Mouse (Mus musculus): ENCODE measurements at regions not wholly inside any gene's neighbourhood (a gene's known extent, or its start where the extent isn't known, plus 50 kb on each side); places are given as distances from the start of the nearest gene placed in this dataset.
A peak's percentile ranks its signal among the peaks of the same experiment; 100 is the strongest.

DNA sequence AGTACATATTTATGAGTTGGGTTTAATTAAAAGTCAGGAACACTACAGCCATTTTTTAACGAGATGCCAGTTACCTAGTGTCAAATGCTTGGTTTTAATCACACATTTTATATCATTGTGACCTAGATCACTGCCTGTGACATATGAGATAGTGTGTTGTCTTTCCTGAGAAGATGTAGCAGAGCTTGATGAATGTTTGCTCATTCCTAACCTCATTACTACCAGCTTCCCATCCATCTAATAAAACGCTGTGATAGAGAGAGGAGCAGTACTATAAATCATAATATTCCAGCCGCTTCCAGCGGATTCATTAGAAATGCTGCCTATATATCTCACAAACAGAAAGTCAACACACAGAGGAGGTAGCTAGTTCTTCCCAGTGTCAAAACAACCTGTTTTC lies 163.6 kb downstream of the Aldoart1 start:
- ATAC-seq (ENCODE audit: low read depth) = peak; percentile 44
- no peaks in the 10 kb centered on the region for H3K9me3 ChIP-seq (ENCODE audit: control insufficient read depth, low read length)
- no peaks in the 10 kb centered on the region for H3K4me1 ChIP-seq (ENCODE audit: control insufficient read depth, insufficient read depth, low read length)
- H3K27ac ChIP-seq (ENCODE audit: low read depth, low read length) = no peak overlapping the region
- H3K9ac ChIP-seq (replicated peaks; ENCODE audit: low read depth, low read length) = no peak overlapping the region
- no peaks in the 10 kb centered on the region for H3K36me3 ChIP-seq (ENCODE audit: control insufficient read depth, insufficient read depth, low read length)
- H3K4me2 ChIP-seq (ENCODE audit: low read depth, low read length) = no peak overlapping the region
- WGBS = 72% methylated on average over 4 of the region's 4 CpGs
- no peak overlapping the region for H3K4me3 ChIP-seq (ENCODE audit: low read depth, low read length)
- H3K27me3 ChIP-seq (ENCODE audit: control insufficient read depth, insufficient read depth, low read length) = no peaks in the 10 kb centered on the region

DNA sequence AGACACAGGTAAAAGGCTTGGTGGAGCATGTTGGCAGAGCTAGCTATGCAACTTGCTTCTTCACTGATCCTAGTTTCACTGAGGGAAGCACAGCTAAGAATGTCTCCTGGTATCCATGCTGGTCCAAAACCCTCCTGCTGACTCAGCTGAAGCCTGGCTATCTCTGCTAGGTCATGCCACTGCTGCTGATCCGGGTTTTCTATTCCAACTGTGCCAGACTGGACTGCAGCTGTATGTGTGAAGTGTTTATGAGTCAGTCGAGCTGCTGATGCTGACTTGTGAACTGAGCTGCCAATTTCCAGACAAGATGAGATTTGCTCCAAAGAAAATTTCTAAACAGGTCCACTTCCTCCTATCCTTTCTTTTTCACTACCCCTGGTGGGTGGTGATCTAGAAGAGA lies 178.4 kb downstream of the Aldoart1 start:
- no peak overlapping the region for H3K9ac ChIP-seq (replicated peaks; ENCODE audit: low read depth, low read length)
- ATAC-seq (ENCODE audit: low read depth) = no peak
- H3K4me2 ChIP-seq (ENCODE audit: low read depth, low read length) = no peak overlapping the region
- no peaks in the 10 kb centered on the region for H3K36me3 ChIP-seq (ENCODE audit: control insufficient read depth, insufficient read depth, low read length)
- no peaks in the 10 kb centered on the region for H3K27me3 ChIP-seq (ENCODE audit: control insufficient read depth, insufficient read depth, low read length)
- H3K4me3 ChIP-seq (ENCODE audit: low read depth, low read length) = no peak overlapping the region
- no peak overlapping the region for H3K27ac ChIP-seq (ENCODE audit: low read depth, low read length)
- WGBS = 81% methylated on average over 2 of the region's 2 CpGs
- H3K9me3 ChIP-seq (ENCODE audit: control insufficient read depth, low read length) = no peaks in the 10 kb centered on the region
- no peaks in the 10 kb centered on the region for H3K4me1 ChIP-seq (ENCODE audit: control insufficient read depth, insufficient read depth, low read length)

DNA sequence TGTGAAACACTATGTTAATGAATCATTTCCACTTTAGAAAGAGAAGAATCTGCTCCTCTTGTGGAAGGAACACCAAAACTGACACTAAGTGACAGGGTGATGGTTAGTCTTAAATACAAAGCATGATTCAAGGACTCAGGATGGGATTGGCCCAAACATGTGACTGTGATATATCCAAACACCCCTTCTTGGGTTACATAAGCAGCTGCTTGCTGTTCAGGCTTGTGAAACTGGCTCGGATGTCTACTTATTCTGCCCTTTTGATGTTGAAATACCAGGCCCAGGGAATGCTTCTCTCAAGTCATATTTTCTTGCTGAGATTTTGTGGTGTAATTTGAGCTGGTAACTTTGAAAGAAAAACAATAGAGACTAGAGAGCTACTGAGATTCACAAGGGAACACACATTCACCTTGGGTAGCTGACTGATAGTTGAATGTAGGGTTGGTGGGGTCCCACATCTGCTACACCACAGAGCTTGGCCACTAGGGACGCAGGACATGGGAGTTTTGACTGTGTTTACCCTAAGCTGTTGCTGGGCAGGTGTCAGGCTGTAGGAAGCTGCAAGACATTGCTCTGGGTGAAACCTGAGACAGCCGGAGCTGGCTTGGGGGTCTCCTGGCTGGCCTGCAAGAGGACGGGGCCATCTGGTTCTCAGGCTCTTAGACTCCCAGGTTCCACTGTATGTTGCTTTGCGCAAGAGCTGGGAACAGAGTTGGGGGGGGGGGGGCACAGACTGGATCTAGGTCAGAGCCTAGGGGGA lies 180.6 kb downstream of the Aldoart1 start:
- H3K27ac ChIP-seq (ENCODE audit: low read depth, low read length) = no peak overlapping the region
- no peaks in the 10 kb centered on the region for H3K4me1 ChIP-seq (ENCODE audit: control insufficient read depth, insufficient read depth, low read length)
- WGBS = 82% methylated on average over 5 of the region's 5 CpGs
- no peaks in the 10 kb centered on the region for H3K36me3 ChIP-seq (ENCODE audit: control insufficient read depth, insufficient read depth, low read length)
- H3K4me3 ChIP-seq (ENCODE audit: low read depth, low read length) = no peak overlapping the region
- H3K4me2 ChIP-seq (ENCODE audit: low read depth, low read length) = no peak overlapping the region
- ATAC-seq (ENCODE audit: low read depth) = no peak
- no peak overlapping the region for H3K9ac ChIP-seq (replicated peaks; ENCODE audit: low read depth, low read length)
- no peaks in the 10 kb centered on the region for H3K27me3 ChIP-seq (ENCODE audit: control insufficient read depth, insufficient read depth, low read length)
- H3K9me3 ChIP-seq (ENCODE audit: control insufficient read depth, low read length) = no peaks in the 10 kb centered on the region

DNA sequence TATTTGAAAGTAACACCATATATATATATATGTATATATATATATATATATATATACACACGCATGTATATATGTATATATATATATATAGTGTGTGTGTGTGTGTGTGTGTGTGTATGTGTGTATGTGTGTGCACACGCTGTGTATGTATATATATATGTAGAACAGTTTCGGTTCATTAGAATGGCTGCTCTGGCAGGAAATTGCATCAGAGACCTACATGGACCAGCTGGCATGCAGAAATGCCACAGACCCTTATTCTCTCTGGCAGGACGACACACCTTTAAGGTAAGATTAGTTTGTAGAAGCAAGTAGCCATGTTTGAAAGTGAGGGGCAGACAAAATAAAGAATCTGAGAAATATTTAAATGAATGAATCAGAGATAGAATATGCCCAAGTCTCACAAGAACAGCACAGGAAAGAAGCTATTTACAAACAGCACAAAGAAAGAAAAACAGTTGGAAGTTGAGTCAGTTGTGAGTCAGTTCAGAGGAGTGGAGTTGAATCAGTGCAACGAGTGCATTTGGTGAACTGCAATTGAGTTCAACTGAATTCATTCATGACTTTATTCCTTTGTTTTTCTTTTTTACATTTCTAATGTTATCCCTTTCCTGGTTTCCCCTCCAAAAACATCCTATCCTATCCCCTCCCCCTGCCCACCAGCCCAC lies 182.5 kb downstream of the Aldoart1 start:
- Histone ChIP-seq H3K4me1 (ENCODE audit: control insufficient read depth, insufficient read depth, low read length) (no peaks in the 10 kb centered on the region), H3K9me3 (ENCODE audit: control insufficient read depth, low read length) (no peaks in the 10 kb centered on the region), H3K4me3 (ENCODE audit: low read depth, low read length) (no peak overlapping the region), H3K36me3 (ENCODE audit: control insufficient read depth, insufficient read depth, low read length) (no peaks in the 10 kb centered on the region), H3K4me2 (ENCODE audit: low read depth, low read length) (no peak overlapping the region), H3K9ac (replicated peaks; ENCODE audit: low read depth, low read length) (no peak overlapping the region), H3K27ac (ENCODE audit: low read depth, low read length) (no peak overlapping the region), H3K27me3 (ENCODE audit: control insufficient read depth, insufficient read depth, low read length) (no peaks in the 10 kb centered on the region)
- WGBS = 91% methylated on average over 5 of the region's 5 CpGs
- no peak for ATAC-seq (ENCODE audit: low read depth)

DNA sequence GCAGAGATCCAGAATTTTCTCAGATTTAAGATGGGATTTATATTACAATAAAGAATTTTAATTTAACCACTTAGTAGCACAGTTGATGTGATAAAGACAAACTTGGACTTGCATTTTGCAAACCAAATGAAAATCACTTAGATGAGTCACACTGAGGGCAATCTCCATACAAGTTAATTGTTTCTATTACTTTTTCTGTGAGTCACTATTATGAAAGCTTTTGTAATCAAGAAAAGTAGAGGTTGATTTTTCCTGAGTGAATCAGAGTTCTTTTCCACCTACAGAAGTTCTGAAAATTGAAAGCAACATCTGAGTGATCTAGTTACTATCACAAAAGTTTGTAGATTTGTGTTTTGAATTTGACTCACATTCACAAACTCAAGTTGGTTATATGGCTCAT lies 188.1 kb downstream of the Aldoart1 start:
- Histone ChIP-seq H3K36me3 (ENCODE audit: control insufficient read depth, insufficient read depth, low read length) (no peaks in the 10 kb centered on the region), H3K27ac (ENCODE audit: low read depth, low read length) (no peak overlapping the region), H3K9me3 (ENCODE audit: control insufficient read depth, low read length) (no peaks in the 10 kb centered on the region), H3K4me1 (ENCODE audit: control insufficient read depth, insufficient read depth, low read length) (no peaks in the 10 kb centered on the region), H3K4me2 (ENCODE audit: low read depth, low read length) (no peak overlapping the region), H3K4me3 (ENCODE audit: low read depth, low read length) (no peak overlapping the region), H3K9ac (replicated peaks; ENCODE audit: low read depth, low read length) (no peak overlapping the region), H3K27me3 (ENCODE audit: control insufficient read depth, insufficient read depth, low read length) (no peaks in the 10 kb centered on the region)
- ATAC-seq (ENCODE audit: low read depth) = no peak

DNA sequence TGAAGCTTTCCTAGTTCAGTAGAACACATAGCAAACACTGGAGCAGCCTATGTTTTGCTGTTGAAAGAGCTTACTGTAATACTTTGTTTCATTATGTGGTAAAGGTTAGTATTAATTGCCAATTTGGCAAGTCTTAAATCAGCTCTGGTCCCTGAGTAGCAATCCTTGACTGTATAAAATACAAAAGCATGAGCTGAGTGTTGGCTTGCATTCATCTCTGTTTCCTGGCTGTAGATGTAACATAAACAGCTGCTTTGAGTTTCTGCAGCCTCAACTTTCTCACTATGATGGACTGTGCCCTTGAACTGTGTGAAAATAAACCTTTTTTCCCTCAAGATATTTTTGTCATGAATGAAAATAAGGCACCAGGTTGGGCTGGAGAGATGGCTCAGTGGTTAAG lies 190.0 kb downstream of the Aldoart1 start:
- no peaks in the 10 kb centered on the region for H3K4me1 ChIP-seq (ENCODE audit: control insufficient read depth, insufficient read depth, low read length)
- H3K36me3 ChIP-seq (ENCODE audit: control insufficient read depth, insufficient read depth, low read length) = no peaks in the 10 kb centered on the region
- H3K4me2 ChIP-seq (ENCODE audit: low read depth, low read length) = no peak overlapping the region
- H3K9ac ChIP-seq (replicated peaks; ENCODE audit: low read depth, low read length) = no peak overlapping the region
- H3K27me3 ChIP-seq (ENCODE audit: control insufficient read depth, insufficient read depth, low read length) = no peaks in the 10 kb centered on the region
- H3K9me3 ChIP-seq (ENCODE audit: control insufficient read depth, low read length) = no peaks in the 10 kb centered on the region
- H3K4me3 ChIP-seq (ENCODE audit: low read depth, low read length) = no peak overlapping the region
- no peak for ATAC-seq (ENCODE audit: low read depth)
- H3K27ac ChIP-seq (ENCODE audit: low read depth, low read length) = no peak overlapping the region

DNA sequence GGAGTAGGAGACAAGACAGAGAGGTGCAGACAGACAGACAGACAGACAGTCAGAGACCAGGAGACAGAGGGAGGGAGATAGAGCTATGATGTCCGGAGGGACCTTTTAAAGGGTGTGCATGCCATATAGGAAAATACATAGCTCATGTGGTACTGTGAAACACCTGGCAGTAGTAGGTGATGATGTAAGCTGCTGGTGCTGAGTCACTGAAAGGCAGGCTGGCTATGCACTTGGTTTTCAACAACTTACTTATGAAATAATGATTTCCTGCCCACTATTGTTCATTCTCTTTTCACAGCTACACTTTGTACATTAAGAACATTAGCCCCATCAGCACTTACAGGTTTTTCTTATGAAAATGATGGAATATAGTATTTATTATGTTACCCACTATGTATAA lies 196.2 kb downstream of the Aldoart1 start:
- Histone ChIP-seq H3K27me3 (ENCODE audit: control insufficient read depth, insufficient read depth, low read length) (no peaks in the 10 kb centered on the region), H3K9ac (replicated peaks; ENCODE audit: low read depth, low read length) (no peak overlapping the region), H3K4me1 (ENCODE audit: control insufficient read depth, insufficient read depth, low read length) (no peaks in the 10 kb centered on the region), H3K4me2 (ENCODE audit: low read depth, low read length) (no peak overlapping the region), H3K4me3 (ENCODE audit: low read depth, low read length) (no peak overlapping the region), H3K27ac (ENCODE audit: low read depth, low read length) (no peak overlapping the region), H3K9me3 (ENCODE audit: control insufficient read depth, low read length) (no peaks in the 10 kb centered on the region), H3K36me3 (ENCODE audit: control insufficient read depth, insufficient read depth, low read length) (no peaks in the 10 kb centered on the region)
- no peak for ATAC-seq (ENCODE audit: low read depth)
- 100% methylated on average over 1 of the region's 1 CpGs for WGBS

DNA sequence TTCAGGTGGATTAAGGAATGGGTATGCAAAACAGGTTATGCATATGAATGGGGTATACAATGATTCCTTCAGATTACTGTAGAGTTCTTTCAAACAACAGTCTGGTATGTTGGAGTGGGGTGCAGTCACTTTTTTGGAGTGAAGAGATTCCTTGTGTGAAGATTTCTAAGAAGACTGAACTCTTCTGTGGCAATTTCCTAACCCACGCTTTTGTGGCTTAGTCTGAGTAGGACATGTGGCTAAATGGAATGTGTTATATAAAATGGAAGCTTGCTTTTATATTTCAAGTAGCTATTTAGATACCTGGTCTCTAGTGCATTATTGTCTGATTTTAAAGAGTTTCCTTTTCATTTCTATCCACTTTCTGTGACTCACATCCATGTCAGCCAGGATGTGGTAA lies 205.3 kb downstream of the Aldoart1 start:
- Histone ChIP-seq H3K9ac (replicated peaks; ENCODE audit: low read depth, low read length) (no peak overlapping the region), H3K36me3 (ENCODE audit: control insufficient read depth, insufficient read depth, low read length) (no peaks in the 10 kb centered on the region), H3K9me3 (ENCODE audit: control insufficient read depth, low read length) (no peaks in the 10 kb centered on the region), H3K27ac (ENCODE audit: low read depth, low read length) (no peak overlapping the region), H3K27me3 (ENCODE audit: control insufficient read depth, insufficient read depth, low read length) (no peaks in the 10 kb centered on the region), H3K4me2 (ENCODE audit: low read depth, low read length) (no peak overlapping the region), H3K4me3 (ENCODE audit: low read depth, low read length) (no peak overlapping the region), H3K4me1 (ENCODE audit: control insufficient read depth, insufficient read depth, low read length) (no peaks in the 10 kb centered on the region)
- ATAC-seq (ENCODE audit: low read depth) = no peak
- WGBS = 87% methylated on average over 1 of the region's 1 CpGs

DNA sequence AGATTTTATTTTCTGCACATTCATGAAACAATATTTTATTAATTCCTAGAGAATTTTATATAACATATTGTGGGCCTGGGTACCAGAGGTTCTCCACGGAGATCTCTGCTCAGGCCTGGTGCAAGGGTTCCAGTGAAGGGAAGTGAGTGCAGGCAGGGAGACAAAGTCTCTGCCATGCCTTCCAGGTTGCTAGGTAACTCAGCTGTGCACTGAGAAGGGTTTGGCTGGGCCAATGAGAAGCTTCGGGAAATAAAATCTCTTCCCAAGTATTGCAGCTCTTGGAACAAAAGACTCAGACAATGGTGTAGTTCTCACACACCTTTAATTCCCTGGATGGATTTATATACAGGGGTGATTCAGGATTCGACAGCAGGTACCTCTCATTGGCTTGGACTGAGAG lies 223.0 kb downstream of the Aldoart1 start:
- Histone ChIP-seq H3K27me3 (ENCODE audit: control insufficient read depth, insufficient read depth, low read length) (no peaks in the 10 kb centered on the region), H3K4me2 (ENCODE audit: low read depth, low read length) (no peak overlapping the region), H3K4me1 (ENCODE audit: control insufficient read depth, insufficient read depth, low read length) (no peaks in the 10 kb centered on the region), H3K9ac (replicated peaks; ENCODE audit: low read depth, low read length) (no peak overlapping the region), H3K9me3 (ENCODE audit: control insufficient read depth, low read length) (no peaks in the 10 kb centered on the region), H3K36me3 (ENCODE audit: control insufficient read depth, insufficient read depth, low read length) (no peaks in the 10 kb centered on the region), H3K4me3 (ENCODE audit: low read depth, low read length) (no peak overlapping the region), H3K27ac (ENCODE audit: low read depth, low read length) (no peak overlapping the region)
- ATAC-seq (ENCODE audit: low read depth) = no peak
- WGBS = 25% methylated on average over 3 of the region's 3 CpGs
